ENCODE assay signal across 9 mouse cellular contexts in genomic region chr9:35016762-35017161, GRCm38 (mm10).
DNase-seq lines count a peak whose midpoint lies in the region; ATAC-seq and TF ChIP-seq lines count a peak whose summit lies in the region.
"Had no signal": no experiment of that assay in that cellular context is flagged by ENCODE, and none has a peak within 500 bp of the region (broad histone marks: within the 10 kb centered on the region; RNA-seq: fewer than 3 reads in every experiment).

No protein-coding gene starts in this region.

- no peaks in the 10 kb centered on the region for H3K36me3 ChIP-seq in thymus, adult 2 months (ENCODE audit: control insufficient read depth, insufficient read depth, low read length)
- H3K36me3 ChIP-seq: limb, embryonic 12.5 days had no signal

- intact Hi-C loops in heart, postnatal 10 days (cut with DNase I), result loop anchor here (2.0 to 10.0 kb wide), 4 partner anchors 154 to 962 kb away; no protein-coding TSS in a partner anchor
- intact Hi-C loops in heart, postnatal 25 days (cut with DNase I), result loop anchor here (1.0 to 10.0 kb wide), 3 partner anchors 31 to 352 kb away; no protein-coding TSS in a partner anchor

- TF ChIP-seq POLR2A in thymus, adult 2 months (IDR thresholded peaks at IDR 0.05; ENCODE audit: control insufficient read depth, extremely low read depth, insufficient read depth, low read length, poor library complexity), result no peak

- H3K4me3 ChIP-seq in thymus, adult 2 months (ENCODE audit: control insufficient read depth, insufficient read depth, low read length), result no peak overlapping the region
- H3K4me3 ChIP-seq: limb, embryonic 12.5 days had no signal

- no peak for TF ChIP-seq CTCF in thymus, adult 2 months (IDR thresholded peaks at IDR 0.05; ENCODE audit: borderline replicate concordance, control insufficient read depth, extremely low read depth, insufficient read depth, low read length, poor library complexity)

- no peak overlapping the region for H3K27ac ChIP-seq in thymus, adult 2 months (ENCODE audit: control insufficient read depth, insufficient read depth, low read length)
- H3K27ac ChIP-seq: limb, embryonic 12.5 days had no signal

- peaks cover 2% of the 10 kb centered on the region; the same call in 1 of the 2 replicates for H3K27me3 ChIP-seq in thymus, adult 2 months (ENCODE audit: control insufficient read depth, insufficient read depth, low read length)

- DNase-seq in heart, postnatal 10 days, result peak; percentile 58 to 66
- DNase-seq in heart, postnatal 25 days (ENCODE audit: low spot score), result no peak
- peak; percentile 12 for DNase-seq in thymus, postnatal 25 days
- no peak for DNase-seq in thymus, adult 2 months
- peak; percentile 53 to 56 for DNase-seq in cerebellum, postnatal 36 days
- DNase-seq in right cerebral cortex, postnatal 4 days, result no peak
- DNase-seq in testis, postnatal 10 days (ENCODE audit: low spot score), result no peak

- WGBS in thymus, adult 2 months, result 19% methylated on average over 4 of the region's 4 CpGs

- H3K4me1 ChIP-seq in thymus, adult 2 months (replicated peaks; ENCODE audit: control insufficient read depth, insufficient read depth, low read length), result no peaks in the 10 kb centered on the region

- peak; percentile 77 for ATAC-seq in megakaryocyte, adult 5-6 weeks (ENCODE audit: poor library complexity, severe bottlenecking)

Comparison
In these comparisons a context has a peak if more than half of its experiments do, and no peak if none do; other contexts are left out.
1. DNase-seq: peak in heart, postnatal 10 days (2 of 2), thymus, postnatal 25 days (single experiment) and cerebellum, postnatal 36 days (2 of 2); none in heart, postnatal 25 days (single experiment), thymus, adult 2 months (single experiment), right cerebral cortex, postnatal 4 days (single experiment) and testis, postnatal 10 days (single experiment).